Mouse (Mus musculus): ENCODE measurements around the gene Wfdc2. TPM values are rescaled to one million over a fixed set of nuclear protein-coding genes. Genes with fewer than 3 reads are reported as not detected.
"Not testable (repeated sequence)": the region's sequence is repeated elsewhere in the genome, so short reads cannot be mapped to it uniquely, and the experiment has no call there.

Gene Wfdc2
- total and polyA plus RNA-seq, 2 experiments from 2014 or later: 0.74 to 8.5 TPM

DNA sequence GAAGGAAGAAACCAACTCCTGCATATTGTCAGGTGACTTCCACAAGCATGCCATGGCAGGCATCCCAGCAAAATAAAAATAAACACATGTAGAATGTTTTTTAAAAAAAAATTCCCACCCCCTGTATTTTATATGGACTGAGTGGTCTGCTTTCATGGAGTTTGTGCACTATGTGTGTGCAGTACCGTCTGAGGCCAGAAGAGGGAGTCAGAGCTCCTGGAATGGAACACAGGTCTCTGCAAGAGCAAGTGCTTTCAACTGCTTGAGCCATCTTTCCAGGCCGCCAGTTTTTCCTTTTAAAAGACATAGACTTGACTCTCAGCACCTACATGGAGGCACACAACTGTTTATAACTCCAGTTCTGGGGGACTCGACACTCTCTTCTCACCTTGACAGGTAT, 41.3 kb downstream of the Wfdc2 start:
- H3K4me3 ChIP-seq (ENCODE audit: low read depth, low read length): no peak overlapping the region
- ATAC-seq (ENCODE audit: insufficient read depth, low read depth) (no peak), DNase-seq (ENCODE audit: low spot score) (no peak)
- H3K4me1 ChIP-seq (ENCODE audit: control insufficient read depth, insufficient read depth): no peaks in the 10 kb centered on the region
- no peak overlapping the region for H3K9ac ChIP-seq (replicated peaks; ENCODE audit: low read depth, low read length)
- H3K27ac ChIP-seq (ENCODE audit: low read depth): no peak overlapping the region
- H3K27me3 ChIP-seq (ENCODE audit: control insufficient read depth, insufficient read depth, low read length): no peaks in the 10 kb centered on the region
- H3K9me3 ChIP-seq (replicated peaks; ENCODE audit: control insufficient read depth, low read length): peaks cover 5% of the 10 kb centered on the region
- no peak overlapping the region for H3K4me2 ChIP-seq (ENCODE audit: low read depth, low read length)
- TF ChIP-seq CTCF (IDR thresholded peaks at IDR 0.05; ENCODE audit: low read depth): no peak
- no peak for TF ChIP-seq EP300 (IDR thresholded peaks at IDR 0.05; ENCODE audit: low read depth)
- WGBS: 77% methylated on average over 3 of the region's 3 CpGs
- no peaks in the 10 kb centered on the region for H3K36me3 ChIP-seq (replicated peaks; ENCODE audit: control insufficient read depth, insufficient read depth, low read length)

DNA sequence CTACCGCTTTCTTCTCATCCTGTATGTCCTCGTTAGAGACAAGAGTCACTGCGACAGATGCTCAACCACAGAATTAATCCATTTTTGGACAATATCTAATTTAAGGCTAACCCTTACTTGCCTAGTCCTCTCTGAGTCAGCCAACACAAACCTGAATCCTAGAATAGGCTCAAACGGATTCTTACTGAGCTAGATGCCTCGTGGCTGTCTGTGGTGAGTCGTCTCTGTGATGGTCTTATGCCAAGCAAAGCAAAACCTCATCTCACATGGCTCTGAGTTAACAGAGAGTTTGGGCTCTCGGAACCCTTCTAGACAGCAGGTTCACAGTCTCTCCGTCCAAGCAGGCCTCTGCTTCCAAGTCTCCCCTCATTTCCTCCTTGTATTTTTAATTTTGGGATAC, 42.2 kb downstream of the Wfdc2 start:
- Histone ChIP-seq H3K4me2 (ENCODE audit: low read depth, low read length) (no peak overlapping the region), H3K9me3 (replicated peaks; ENCODE audit: control insufficient read depth, low read length) (peaks cover 5% of the 10 kb centered on the region), H3K36me3 (replicated peaks; ENCODE audit: control insufficient read depth, insufficient read depth, low read length) (no peaks in the 10 kb centered on the region), H3K4me1 (ENCODE audit: control insufficient read depth, insufficient read depth) (no peaks in the 10 kb centered on the region), H3K9ac (replicated peaks; ENCODE audit: low read depth, low read length) (no peak overlapping the region), H3K27ac (ENCODE audit: low read depth) (no peak overlapping the region), H3K4me3 (ENCODE audit: low read depth, low read length) (no peak overlapping the region), H3K27me3 (ENCODE audit: control insufficient read depth, insufficient read depth, low read length) (no peaks in the 10 kb centered on the region)
- 75% methylated on average over 8 of the region's 8 CpGs for WGBS
- TF ChIP-seq EP300 (IDR thresholded peaks at IDR 0.05; ENCODE audit: low read depth): no peak
- no peak for TF ChIP-seq CTCF (IDR thresholded peaks at IDR 0.05; ENCODE audit: low read depth)
- ATAC-seq (ENCODE audit: insufficient read depth, low read depth) (no peak), DNase-seq (ENCODE audit: low spot score) (no peak)

DNA sequence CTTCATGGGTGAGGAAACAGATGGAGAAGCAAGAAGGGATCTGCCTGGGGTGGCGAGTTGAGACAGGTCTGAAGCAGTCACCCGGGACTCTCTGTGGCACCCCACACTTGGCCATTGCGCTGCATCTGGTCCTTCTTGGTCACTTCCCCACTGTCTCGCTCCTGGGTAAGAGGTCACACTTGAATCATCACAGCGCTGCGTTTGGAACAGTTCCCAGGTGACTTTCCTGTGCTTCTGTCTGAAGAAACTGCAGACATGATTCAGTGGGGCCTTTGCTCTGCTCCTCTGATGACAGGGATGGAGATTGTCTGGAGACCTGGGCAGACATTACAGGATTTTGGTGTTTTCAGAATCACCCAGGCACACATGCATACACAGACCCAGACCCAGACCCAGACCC, 46.6 kb downstream of the Wfdc2 start:
- 63% methylated on average over 6 of the region's 6 CpGs for WGBS
- Histone ChIP-seq H3K27me3 (ENCODE audit: control insufficient read depth, insufficient read depth, low read length) (no peaks in the 10 kb centered on the region), H3K27ac (ENCODE audit: low read depth) (no peak overlapping the region), H3K4me3 (ENCODE audit: low read depth, low read length) (no peak overlapping the region), H3K9ac (replicated peaks; ENCODE audit: low read depth, low read length) (no peak overlapping the region), H3K4me1 (ENCODE audit: control insufficient read depth, insufficient read depth) (no peaks in the 10 kb centered on the region), H3K36me3 (replicated peaks; ENCODE audit: control insufficient read depth, insufficient read depth, low read length) (no peaks in the 10 kb centered on the region), H3K9me3 (replicated peaks; ENCODE audit: control insufficient read depth, low read length) (0 out of 2 replicates have a peak, but pooled peaks cover under 1% of the 10 kb centered on the region), H3K4me2 (ENCODE audit: low read depth, low read length) (no peak overlapping the region)
- ATAC-seq (ENCODE audit: insufficient read depth, low read depth): no peak
- TF ChIP-seq CTCF (IDR thresholded peaks at IDR 0.05; ENCODE audit: low read depth) (no peak), EP300 (IDR thresholded peaks at IDR 0.05; ENCODE audit: low read depth) (no peak)
- no peak for DNase-seq (ENCODE audit: low spot score)

DNA sequence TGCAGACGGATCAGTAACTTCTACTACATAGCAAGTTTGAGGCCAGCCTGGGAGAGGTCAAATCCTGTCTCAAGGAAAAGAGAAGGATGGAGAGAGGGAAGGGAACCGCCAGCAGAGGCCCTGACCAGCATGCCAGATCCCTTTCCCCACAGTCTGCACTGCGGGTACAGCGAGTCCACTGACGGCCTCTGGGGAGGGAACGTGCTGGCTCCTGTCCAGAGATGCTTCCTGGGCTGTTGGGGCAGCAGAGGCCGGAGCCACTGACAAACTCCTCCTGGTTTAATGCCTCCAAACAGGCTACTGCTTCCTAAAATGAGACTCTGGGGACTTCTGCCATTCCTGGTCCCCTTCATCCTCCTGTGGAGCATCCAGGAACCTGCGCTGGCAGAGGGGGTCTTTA, 51.3 kb downstream of the Wfdc2 start, which contains the start of the genes Wfdc6b and Wfdc8:
TSS of gene Wfdc6b (plus strand) at position 52 of the 400 bp plus-strand sequence.
TSS of gene Wfdc8 (minus strand) at position 156 of the 400 bp plus-strand sequence.
- not testable (repeated sequence) for H3K4me3 ChIP-seq (ENCODE audit: low read depth, low read length); H3K27ac ChIP-seq (ENCODE audit: low read depth); H3K9me3 ChIP-seq (replicated peaks; ENCODE audit: control insufficient read depth, low read length); ATAC-seq (ENCODE audit: insufficient read depth, low read depth); H3K27me3 ChIP-seq (ENCODE audit: control insufficient read depth, insufficient read depth, low read length); H3K4me1 ChIP-seq (ENCODE audit: control insufficient read depth, insufficient read depth); H3K4me2 ChIP-seq (ENCODE audit: low read depth, low read length); H3K9ac ChIP-seq (replicated peaks; ENCODE audit: low read depth, low read length); DNase-seq (ENCODE audit: low spot score); H3K36me3 ChIP-seq (replicated peaks; ENCODE audit: control insufficient read depth, insufficient read depth, low read length)
- 44% methylated on average over 8 of the region's 8 CpGs for WGBS

DNA sequence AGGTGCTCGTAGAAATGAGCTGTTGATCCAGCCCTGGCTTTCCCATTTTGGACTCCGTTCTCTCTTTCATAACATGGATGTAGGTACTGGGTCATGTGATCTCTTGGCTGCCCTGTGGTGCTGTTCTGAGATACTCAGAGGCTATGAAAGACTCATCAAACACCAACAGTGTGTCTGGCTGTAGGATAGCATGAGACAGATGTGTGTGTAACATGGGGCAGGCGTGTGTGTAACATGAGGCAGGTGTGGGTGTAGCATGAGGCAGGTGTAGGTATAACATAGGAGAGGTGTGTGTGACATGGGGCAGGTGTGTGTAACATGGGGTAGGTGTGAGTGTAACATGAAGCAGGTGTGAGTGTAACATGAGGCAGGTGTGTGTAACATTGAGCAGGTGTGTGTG, 53.2 kb downstream of the Wfdc2 start:
- no peak overlapping the region for H3K27ac ChIP-seq (ENCODE audit: low read depth)
- no peaks in the 10 kb centered on the region for H3K9me3 ChIP-seq (replicated peaks; ENCODE audit: control insufficient read depth, low read length)
- no peaks in the 10 kb centered on the region for H3K4me1 ChIP-seq (ENCODE audit: control insufficient read depth, insufficient read depth)
- H3K4me3 ChIP-seq (ENCODE audit: low read depth, low read length): no peak overlapping the region
- WGBS: 87% methylated on average over 3 of the region's 3 CpGs
- ATAC-seq (ENCODE audit: insufficient read depth, low read depth) (no peak), DNase-seq (ENCODE audit: low spot score) (no peak)
- no peaks in the 10 kb centered on the region for H3K36me3 ChIP-seq (replicated peaks; ENCODE audit: control insufficient read depth, insufficient read depth, low read length)
- H3K9ac ChIP-seq (replicated peaks; ENCODE audit: low read depth, low read length): no peak overlapping the region
- TF ChIP-seq CTCF (IDR thresholded peaks at IDR 0.05; ENCODE audit: low read depth) (no peak), EP300 (IDR thresholded peaks at IDR 0.05; ENCODE audit: low read depth) (no peak)
- no peak overlapping the region for H3K4me2 ChIP-seq (ENCODE audit: low read depth, low read length)
- H3K27me3 ChIP-seq (ENCODE audit: control insufficient read depth, insufficient read depth, low read length): no peaks in the 10 kb centered on the region

Other genes starting within 250 kb of the Wfdc2 start
- gene Svs6, start 245.7 kb upstream of the Wfdc2 start, total RNA-seq (2014; rRNA removed; ENCODE audit: low replicate concordance): not detected in 2 replicates
- gene Svs6, start 245.7 kb upstream of the Wfdc2 start, polyA plus RNA-seq (2015; fragmentation: Nextera tagmentation; extraction: Ambion mirVana): not detected in 2 replicates
- not detected in 2 replicates for gene Svs5, start 229.7 kb upstream of the Wfdc2 start, total RNA-seq (2014; rRNA removed; ENCODE audit: low replicate concordance)
- not detected in 2 replicates for gene Svs5, start 229.7 kb upstream of the Wfdc2 start, polyA plus RNA-seq (2015; fragmentation: Nextera tagmentation; extraction: Ambion mirVana)
- not detected in 2 replicates for gene Slpi, start 173.3 kb upstream of the Wfdc2 start, total RNA-seq (2014; rRNA removed; ENCODE audit: low replicate concordance)
- 2.0 and 3.7 TPM in 2 replicates for gene Slpi, start 173.3 kb upstream of the Wfdc2 start, polyA plus RNA-seq (2015; fragmentation: Nextera tagmentation; extraction: Ambion mirVana)
- gene Rbpjl, start 159.3 kb upstream of the Wfdc2 start, total RNA-seq (2014; rRNA removed; ENCODE audit: low replicate concordance): not detected in 2 replicates
- 0.04 and 0.05 TPM in 2 replicates for gene Rbpjl, start 159.3 kb upstream of the Wfdc2 start, polyA plus RNA-seq (2015; fragmentation: Nextera tagmentation; extraction: Ambion mirVana)
- gene Matn4, start 157.3 kb upstream of the Wfdc2 start, total RNA-seq (2014; rRNA removed; ENCODE audit: low replicate concordance): 1.7 and 3.3 TPM in 2 replicates
- gene Matn4, start 157.3 kb upstream of the Wfdc2 start, polyA plus RNA-seq (2015; fragmentation: Nextera tagmentation; extraction: Ambion mirVana): 1.1 and 1.5 TPM in 2 replicates
- 42.2 and 46.5 TPM in 2 replicates for gene Sdc4, start 118.5 kb upstream of the Wfdc2 start, total RNA-seq (2014; rRNA removed; ENCODE audit: low replicate concordance)
- gene Sdc4, start 118.5 kb upstream of the Wfdc2 start, polyA plus RNA-seq (2015; fragmentation: Nextera tagmentation; extraction: Ambion mirVana): 30.4 and 30.7 TPM in 2 replicates
- 71.8 and 87.9 TPM in 2 replicates for gene Sys1, start 105.4 kb upstream of the Wfdc2 start, total RNA-seq (2014; rRNA removed; ENCODE audit: low replicate concordance)
- gene Sys1, start 105.4 kb upstream of the Wfdc2 start, polyA plus RNA-seq (2015; fragmentation: Nextera tagmentation; extraction: Ambion mirVana): 37.6 and 39.1 TPM in 2 replicates
- gene Gm20458, start 101.4 kb upstream of the Wfdc2 start, total RNA-seq (2014; rRNA removed; ENCODE audit: low replicate concordance): 6.7 and 34.3 TPM in 2 replicates
- gene Gm20458, start 101.4 kb upstream of the Wfdc2 start, polyA plus RNA-seq (2015; fragmentation: Nextera tagmentation; extraction: Ambion mirVana): 15.4 and 15.5 TPM in 2 replicates
- not detected in 2 replicates for gene Trp53tg5, start 88.7 kb upstream of the Wfdc2 start, total RNA-seq (2014; rRNA removed; ENCODE audit: low replicate concordance)
- not detected in 2 replicates for gene Trp53tg5, start 88.7 kb upstream of the Wfdc2 start, polyA plus RNA-seq (2015; fragmentation: Nextera tagmentation; extraction: Ambion mirVana)
- gene Dbndd2, start 76.3 kb upstream of the Wfdc2 start, total RNA-seq (2014; rRNA removed; ENCODE audit: low replicate concordance): 22.3 and 26.6 TPM in 2 replicates
- 16.8 and 16.9 TPM in 2 replicates for gene Dbndd2, start 76.3 kb upstream of the Wfdc2 start, polyA plus RNA-seq (2015; fragmentation: Nextera tagmentation; extraction: Ambion mirVana)
- gene Pigt, start 64.9 kb upstream of the Wfdc2 start, total RNA-seq (2014; rRNA removed; ENCODE audit: low replicate concordance): 45.0 and 51.0 TPM in 2 replicates
- 30.9 and 32.0 TPM in 2 replicates for gene Pigt, start 64.9 kb upstream of the Wfdc2 start, polyA plus RNA-seq (2015; fragmentation: Nextera tagmentation; extraction: Ambion mirVana)
- not detected in 2 replicates for gene Spint3, start 11.0 kb downstream of the Wfdc2 start, total RNA-seq (2014; rRNA removed; ENCODE audit: low replicate concordance)
- gene Spint3, start 11.0 kb downstream of the Wfdc2 start, polyA plus RNA-seq (2015; fragmentation: Nextera tagmentation; extraction: Ambion mirVana): not detected in 2 replicates
- not detected in 2 replicates for gene Wfdc6a, start 23.0 kb downstream of the Wfdc2 start, total RNA-seq (2014; rRNA removed; ENCODE audit: low replicate concordance)
- gene Wfdc6a, start 23.0 kb downstream of the Wfdc2 start, polyA plus RNA-seq (2015; fragmentation: Nextera tagmentation; extraction: Ambion mirVana): 0.25 and 0.30 TPM in 2 replicates
- gene Eppin, start 31.2 kb downstream of the Wfdc2 start, total RNA-seq (2014; rRNA removed; ENCODE audit: low replicate concordance): not detected in 2 replicates
- gene Eppin, start 31.2 kb downstream of the Wfdc2 start, polyA plus RNA-seq (2015; fragmentation: Nextera tagmentation; extraction: Ambion mirVana): not detected in 2 replicates
- not detected in 2 replicates for gene Wfdc6b, start 51.1 kb downstream of the Wfdc2 start, total RNA-seq (2014; rRNA removed; ENCODE audit: low replicate concordance)
- not detected in 2 replicates for gene Wfdc6b, start 51.1 kb downstream of the Wfdc2 start, polyA plus RNA-seq (2015; fragmentation: Nextera tagmentation; extraction: Ambion mirVana)
- not detected in 2 replicates for gene Wfdc8, start 51.2 kb downstream of the Wfdc2 start, total RNA-seq (2014; rRNA removed; ENCODE audit: low replicate concordance)
- gene Wfdc8, start 51.2 kb downstream of the Wfdc2 start, polyA plus RNA-seq (2015; fragmentation: Nextera tagmentation; extraction: Ambion mirVana): not detected in 2 replicates
- not detected in 2 replicates for gene Wfdc16, start 76.4 kb downstream of the Wfdc2 start, total RNA-seq (2014; rRNA removed; ENCODE audit: low replicate concordance)
- not detected in 2 replicates for gene Wfdc16, start 76.4 kb downstream of the Wfdc2 start, polyA plus RNA-seq (2015; fragmentation: Nextera tagmentation; extraction: Ambion mirVana)
- gene Wfdc10, start 93.6 kb downstream of the Wfdc2 start, total RNA-seq (2014; rRNA removed; ENCODE audit: low replicate concordance): not detected in 2 replicates
- not detected in 2 replicates for gene Wfdc10, start 93.6 kb downstream of the Wfdc2 start, polyA plus RNA-seq (2015; fragmentation: Nextera tagmentation; extraction: Ambion mirVana)
- not detected in 2 replicates for gene Wfdc9, start 94.2 kb downstream of the Wfdc2 start, total RNA-seq (2014; rRNA removed; ENCODE audit: low replicate concordance)
- not detected in 2 replicates for gene Wfdc9, start 94.2 kb downstream of the Wfdc2 start, polyA plus RNA-seq (2015; fragmentation: Nextera tagmentation; extraction: Ambion mirVana)
- gene Wfdc11, start 111.7 kb downstream of the Wfdc2 start, total RNA-seq (2014; rRNA removed; ENCODE audit: low replicate concordance): not detected in 2 replicates
- gene Wfdc11, start 111.7 kb downstream of the Wfdc2 start, polyA plus RNA-seq (2015; fragmentation: Nextera tagmentation; extraction: Ambion mirVana): not detected in 2 replicates
- not detected in 2 replicates for gene Wfdc13, start 122.7 kb downstream of the Wfdc2 start, total RNA-seq (2014; rRNA removed; ENCODE audit: low replicate concordance)
- not detected in 2 replicates for gene Wfdc13, start 122.7 kb downstream of the Wfdc2 start, polyA plus RNA-seq (2015; fragmentation: Nextera tagmentation; extraction: Ambion mirVana)
- gene Spint4, start 136.1 kb downstream of the Wfdc2 start, total RNA-seq (2014; rRNA removed; ENCODE audit: low replicate concordance): not detected in 2 replicates
- not detected in 2 replicates for gene Spint4, start 136.1 kb downstream of the Wfdc2 start, polyA plus RNA-seq (2015; fragmentation: Nextera tagmentation; extraction: Ambion mirVana)
- not detected in 2 replicates for gene Spint5, start 152.9 kb downstream of the Wfdc2 start, total RNA-seq (2014; rRNA removed; ENCODE audit: low replicate concordance)
- gene Spint5, start 152.9 kb downstream of the Wfdc2 start, polyA plus RNA-seq (2015; fragmentation: Nextera tagmentation; extraction: Ambion mirVana): not detected in 2 replicates
- gene Wfdc3, start 183.5 kb downstream of the Wfdc2 start, total RNA-seq (2014; rRNA removed; ENCODE audit: low replicate concordance): not detected in 2 replicates
- gene Wfdc3, start 183.5 kb downstream of the Wfdc2 start, polyA plus RNA-seq (2015; fragmentation: Nextera tagmentation; extraction: Ambion mirVana): 0.46 and 0.51 TPM in 2 replicates
- gene Dnttip1, start 183.6 kb downstream of the Wfdc2 start, total RNA-seq (2014; rRNA removed; ENCODE audit: low replicate concordance): 8.9 and 19.1 TPM in 2 replicates
- 42.8 and 43.3 TPM in 2 replicates for gene Dnttip1, start 183.6 kb downstream of the Wfdc2 start, polyA plus RNA-seq (2015; fragmentation: Nextera tagmentation; extraction: Ambion mirVana)
- gene Ube2c, start 207.5 kb downstream of the Wfdc2 start, total RNA-seq (2014; rRNA removed; ENCODE audit: low replicate concordance): 175 and 320 TPM in 2 replicates
- 116 and 117 TPM in 2 replicates for gene Ube2c, start 207.5 kb downstream of the Wfdc2 start, polyA plus RNA-seq (2015; fragmentation: Nextera tagmentation; extraction: Ambion mirVana)
- 4.9 and 5.0 TPM in 2 replicates for gene Tnnc2, start 217.6 kb downstream of the Wfdc2 start, total RNA-seq (2014; rRNA removed; ENCODE audit: low replicate concordance)
- 0.18 and 0.25 TPM in 2 replicates for gene Tnnc2, start 217.6 kb downstream of the Wfdc2 start, polyA plus RNA-seq (2015; fragmentation: Nextera tagmentation; extraction: Ambion mirVana)
- 46.4 and 98.1 TPM in 2 replicates for gene Snx21, start 223.4 kb downstream of the Wfdc2 start, total RNA-seq (2014; rRNA removed; ENCODE audit: low replicate concordance)
- gene Snx21, start 223.4 kb downstream of the Wfdc2 start, polyA plus RNA-seq (2015; fragmentation: Nextera tagmentation; extraction: Ambion mirVana): 29.8 and 30.8 TPM in 2 replicates
- 10.6 and 28.9 TPM in 2 replicates for gene Acot8, start 242.5 kb downstream of the Wfdc2 start, total RNA-seq (2014; rRNA removed; ENCODE audit: low replicate concordance)
- 11.4 and 14.1 TPM in 2 replicates for gene Acot8, start 242.5 kb downstream of the Wfdc2 start, polyA plus RNA-seq (2015; fragmentation: Nextera tagmentation; extraction: Ambion mirVana)
- gene Zswim3, start 242.7 kb downstream of the Wfdc2 start, total RNA-seq (2014; rRNA removed; ENCODE audit: low replicate concordance): 0.93 and 2.8 TPM in 2 replicates
- gene Zswim3, start 242.7 kb downstream of the Wfdc2 start, polyA plus RNA-seq (2015; fragmentation: Nextera tagmentation; extraction: Ambion mirVana): 3.3 and 3.4 TPM in 2 replicates

Data from heart, postnatal 0 days (tissue).